Mouse (Mus musculus): ENCODE results near the gene Dpp3.

GRCm38 (mm10) chr19:4915924-4916603 is 12.0 kb downstream of the Dpp3 start:
- TF ChIP-seq CTCF (IDR thresholded peaks at IDR 0.05; ENCODE audit: borderline replicate concordance, insufficient read depth, low read length) (no peak), POLR2A (IDR thresholded peaks at IDR 0.05; ENCODE audit: low read depth, low read length) (no peak)

Data from embryonic fibroblast, embryonic 13.5 days (primary cell).